Mouse (Mus musculus): ENCODE measurements around the gene Ppp1ca.
A peak's percentile ranks its signal among the peaks of the same experiment; 100 is the strongest.

DNA sequence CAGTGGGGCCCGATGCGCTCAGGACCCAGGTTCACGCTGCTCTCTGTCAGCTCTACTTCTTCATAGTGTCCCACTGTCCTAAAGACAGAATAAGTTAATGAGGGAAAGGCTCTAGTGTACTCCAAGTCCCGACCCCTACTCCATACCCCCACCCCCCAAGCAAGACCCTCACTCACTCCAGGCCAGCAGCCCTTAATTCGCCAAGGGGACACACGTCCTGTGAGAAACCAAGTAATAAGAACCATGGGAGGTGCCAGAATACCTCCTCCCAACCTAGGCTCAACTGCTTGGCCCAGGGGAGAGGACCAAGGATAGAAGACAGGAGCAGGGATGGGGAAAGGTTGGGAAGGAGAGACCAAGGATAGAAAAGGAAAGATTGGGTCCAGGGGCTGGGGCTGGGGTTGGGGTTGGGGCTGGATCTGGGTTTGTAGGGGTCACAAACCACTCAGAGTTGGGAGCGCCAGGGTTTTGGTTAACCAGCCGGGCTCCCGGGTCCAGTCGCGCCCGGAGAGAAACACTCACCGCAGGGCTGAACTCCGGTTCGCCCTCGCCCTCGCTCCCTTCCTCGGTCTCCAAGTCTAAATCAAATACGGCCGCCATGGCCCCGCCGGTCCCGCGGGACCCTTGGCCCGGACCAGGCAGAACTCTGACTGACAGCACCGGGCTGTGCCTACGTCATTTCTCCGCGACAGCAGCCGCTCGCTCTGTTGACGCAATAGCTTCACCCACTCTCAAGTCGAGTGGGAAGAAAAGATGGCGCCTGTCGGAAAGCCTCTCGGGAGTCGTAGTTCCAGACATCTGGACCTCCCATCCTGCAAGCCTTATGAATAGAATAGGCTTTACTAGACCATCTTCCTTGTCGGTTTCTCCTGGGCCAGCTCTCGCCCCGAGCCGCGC is 29.0 kb upstream of the Ppp1ca start, which contains the start of gene Rps6kb2:
- TF ChIP-seq ETS1 (conservative IDR thresholded peaks at IDR 0.05; ENCODE audit: low read depth, low read length), result 0 out of 2 replicates have a peak, but pooled peaks have one; percentile 37
- TF ChIP-seq BHLHE40 (IDR thresholded peaks at IDR 0.05; ENCODE audit: low read depth, low read length), result no peak
- no peak for TF ChIP-seq CTCF (conservative IDR thresholded peaks at IDR 0.05 in 1 of 2, IDR thresholded peaks at IDR 0.05 in 1 of 2; ENCODE audit: low read depth in 2 of 2, low read length in 2 of 2)
- TF ChIP-seq E2F4 (IDR thresholded peaks at IDR 0.05; ENCODE audit: insufficient replicate concordance, low read depth, low read length), result no peak
- no peak for TF ChIP-seq ZKSCAN1 (IDR thresholded peaks at IDR 0.05; ENCODE audit: borderline replicate concordance, low read depth, low read length)
- TF ChIP-seq JUND (conservative IDR thresholded peaks at IDR 0.05; ENCODE audit: low read depth, low read length), result peak; percentile 32; the same call in 1 of the 2 replicates
- TF ChIP-seq TBP (conservative IDR thresholded peaks at IDR 0.05; ENCODE audit: low read depth, low read length), result peak; percentile 60; the same call in 1 of the 2 replicates
- TF ChIP-seq MAX (IDR thresholded peaks at IDR 0.05; ENCODE audit: low read length), result peak; percentile 61; the same call in 1 of the 2 replicates

All from CH12.LX (cell line).